Mouse (Mus musculus) liver, embryonic 14.5 days (tissue): Measurements from ENCODE around the gene Csf3.

Experiments
- CTCF ChIP-seq: IDR thresholded peaks from 2 replicates; pipeline ENCODE4 v1.5.1; 2016; ENCODE audit warnings: antibody characterized with exemption, low read depth, control low read depth
- EP300 ChIP-seq: IDR thresholded peaks from 2 replicates; pipeline ENCODE4 v1.6.1; 2016; ENCODE audit warnings: antibody characterized with exemption, low read depth

- TF ChIP-seq CTCF (no peak), EP300 (no peak)
These were observed 28.6 kb upstream of the Csf3 start for GRCm38 (mm10) chr11:98672482-98672881.
